Mouse (Mus musculus) left cerebral cortex, postnatal 4 days (tissue): ENCODE measurements around the gene En1. TPM values are rescaled to one million over a fixed set of nuclear protein-coding genes. Genes with fewer than 3 reads are reported as not detected.

Experiments used
- DNase-seq: peaks from one replicate; pipeline ENCODE4 v3.0.0-alpha.2; 2022
- intact Hi-C: fragments of 180-260 bp; cut with DNase I; formaldehyde crosslinking; loops from one replicate; pipeline ENCODE4 v1.15.1; 2025
- total RNA-seq, 2 experiments: library from RNA; stranded (reverse); gene quantifications; 2 replicates each; pipeline ENCODE4 v1.2.3; 2021

Gene En1
- total RNA-seq, 2 experiments from 2014 or later, result 0.12 to 0.14 TPM

- DNase-seq, result no peak
- intact Hi-C loops, result loop anchor here (10.0 kb wide), 2 partner anchors 205 to 725 kb away; no protein-coding TSS in a partner anchor
Observed at GRCm38 (mm10) chr1:120599321-120600148, 2.7 kb upstream of the En1 start.

GRCm38 (mm10) chr1:120600149-120600445 is 2.1 kb upstream of the En1 start:
- intact Hi-C loops, result no loop called here
- no peak for DNase-seq

GRCm38 (mm10) chr1:120600516-120601252 is 1.5 kb upstream of the En1 start:
- intact Hi-C loops, result no loop called here
- no peak for DNase-seq

DNA sequence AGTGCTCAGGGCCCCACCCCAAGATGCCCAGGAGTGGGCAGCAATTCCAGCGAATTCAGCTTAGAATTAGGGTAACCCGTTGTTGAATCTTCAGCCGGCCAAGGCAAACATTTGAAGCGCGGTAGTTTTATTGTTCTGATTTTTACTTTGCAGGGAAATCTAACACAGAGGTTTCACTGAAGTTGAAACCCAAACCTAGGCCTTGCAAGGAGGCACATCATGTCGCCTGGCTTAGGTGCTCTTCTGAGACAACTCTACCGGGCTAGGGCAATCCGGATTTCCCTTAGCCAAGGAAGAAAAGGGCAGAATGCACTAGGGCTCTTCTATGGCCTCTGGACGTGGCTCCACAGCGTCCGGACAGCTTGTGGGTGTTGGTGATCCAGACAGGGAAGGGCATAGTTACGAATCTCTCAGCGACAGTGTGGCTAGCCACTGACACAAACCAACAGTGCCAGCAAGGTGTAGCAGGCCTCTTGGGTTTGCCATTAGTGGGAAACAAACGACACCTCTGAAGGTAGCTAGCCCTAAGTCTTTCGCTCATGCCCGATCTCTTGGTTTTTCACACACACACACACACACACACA is 873 bp upstream of the En1 start:
- intact Hi-C loops, result no loop called here
- DNase-seq, result no peak

DNA sequence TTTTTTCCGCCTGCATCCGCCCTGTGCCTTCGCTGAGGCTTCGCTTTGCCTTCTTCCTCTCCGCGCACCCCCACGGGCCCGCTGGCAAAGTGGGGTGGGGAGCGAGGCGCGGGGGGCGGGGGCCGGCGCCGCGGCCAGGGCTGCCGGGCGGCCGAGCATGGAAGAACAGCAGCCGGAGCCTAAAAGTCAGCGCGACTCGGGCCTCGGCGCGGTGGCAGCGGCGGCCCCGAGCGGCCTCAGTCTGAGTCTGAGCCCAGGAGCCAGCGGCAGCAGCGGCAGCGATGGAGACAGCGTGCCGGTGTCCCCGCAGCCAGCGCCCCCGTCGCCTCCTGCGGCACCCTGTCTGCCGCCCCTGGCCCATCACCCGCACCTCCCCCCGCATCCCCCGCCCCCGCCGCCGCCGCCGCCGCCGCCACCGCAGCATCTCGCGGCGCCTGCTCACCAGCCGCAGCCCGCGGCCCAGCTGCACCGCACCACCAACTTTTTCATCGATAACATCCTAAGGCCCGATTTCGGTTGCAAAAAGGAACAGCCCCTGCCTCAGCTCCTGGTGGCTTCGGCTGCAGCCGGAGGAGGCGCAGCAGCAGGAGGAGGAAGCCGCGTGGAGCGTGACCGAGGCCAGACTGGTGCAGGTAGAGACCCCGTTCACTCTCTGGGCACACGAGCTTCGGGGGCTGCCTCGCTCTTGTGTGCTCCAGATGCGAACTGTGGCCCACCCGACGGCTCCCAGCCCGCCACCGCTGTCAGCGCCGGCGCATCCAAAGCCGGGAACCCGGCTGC is 848 bp downstream of the En1 start:
- DNase-seq, result no peak
- intact Hi-C loops, result no loop called here

- DNase-seq, result no peak
- intact Hi-C loops, result no loop called here
Observed at GRCm38 (mm10) chr1:120603656-120604051, 1.4 kb downstream of the En1 start.

GRCm38 (mm10) chr1:120604431-120605142 is 2.4 kb downstream of the En1 start:
- intact Hi-C loops, result no loop called here
- no peak for DNase-seq

DNA sequence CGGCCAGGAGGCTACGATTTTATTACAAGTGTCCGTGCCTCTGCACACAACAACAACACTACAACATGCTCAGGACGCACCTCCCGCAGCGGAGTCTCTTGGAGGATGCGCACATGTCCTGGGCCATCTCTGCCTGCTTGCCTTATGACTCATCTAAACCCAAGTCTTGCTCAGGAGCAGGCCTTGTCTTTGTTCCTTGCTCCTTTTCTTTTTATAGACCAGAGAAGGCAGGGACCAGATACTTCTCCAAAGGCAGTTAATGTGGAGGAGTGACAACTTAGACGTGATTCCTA is 2.9 kb downstream of the En1 start:
- intact Hi-C loops, result no loop called here
- no peak for DNase-seq

- no peak for DNase-seq
- intact Hi-C loops, result no loop called here
Observed at GRCm38 (mm10) chr1:120605521-120606310, 3.5 kb downstream of the En1 start.

- no peak for DNase-seq
- intact Hi-C loops, result no loop called here
Observed at GRCm38 (mm10) chr1:120606641-120607575, 4.7 kb downstream of the En1 start.

DNA sequence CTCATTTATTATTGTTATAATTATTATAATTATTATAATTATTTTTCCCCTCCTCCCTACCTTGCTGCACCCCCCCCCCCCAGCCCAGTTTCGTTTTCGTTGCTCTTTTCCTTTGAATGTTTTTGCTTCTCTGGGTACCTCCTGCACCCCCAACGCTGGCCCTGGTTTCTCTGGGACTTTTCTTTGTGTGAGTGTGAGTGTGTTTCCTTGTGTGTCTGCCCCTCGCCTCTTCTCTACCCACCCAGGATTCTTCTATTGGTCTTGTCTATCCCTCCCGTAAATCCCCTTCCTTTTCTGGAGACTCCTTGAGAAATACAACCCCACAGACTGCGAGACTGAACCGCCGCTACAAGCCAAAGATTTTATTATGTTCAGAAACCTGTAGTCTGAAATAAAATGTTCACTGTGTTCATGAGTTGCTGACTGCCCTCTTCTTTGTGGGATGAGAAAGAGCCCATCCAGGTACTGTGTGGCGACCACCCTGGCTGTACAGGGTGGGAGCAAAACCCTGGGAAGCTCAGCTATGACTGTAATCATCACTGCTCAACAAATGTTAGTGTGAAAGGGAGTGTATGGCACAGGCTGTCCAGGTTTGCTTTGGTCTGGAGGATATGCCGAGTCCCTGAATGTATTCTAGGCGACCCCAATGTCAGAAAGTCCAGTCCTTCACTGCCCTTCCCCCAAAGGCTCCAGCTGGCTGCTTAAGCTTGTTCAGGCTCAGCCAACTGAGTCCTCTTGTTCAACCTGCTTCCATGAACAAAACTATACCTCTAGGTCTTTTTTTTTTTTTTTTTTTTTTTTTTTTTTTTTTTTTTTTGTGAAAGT is 5.6 kb downstream of the En1 start:
- intact Hi-C loops, result no loop called here
- DNase-seq, result no peak

DNA sequence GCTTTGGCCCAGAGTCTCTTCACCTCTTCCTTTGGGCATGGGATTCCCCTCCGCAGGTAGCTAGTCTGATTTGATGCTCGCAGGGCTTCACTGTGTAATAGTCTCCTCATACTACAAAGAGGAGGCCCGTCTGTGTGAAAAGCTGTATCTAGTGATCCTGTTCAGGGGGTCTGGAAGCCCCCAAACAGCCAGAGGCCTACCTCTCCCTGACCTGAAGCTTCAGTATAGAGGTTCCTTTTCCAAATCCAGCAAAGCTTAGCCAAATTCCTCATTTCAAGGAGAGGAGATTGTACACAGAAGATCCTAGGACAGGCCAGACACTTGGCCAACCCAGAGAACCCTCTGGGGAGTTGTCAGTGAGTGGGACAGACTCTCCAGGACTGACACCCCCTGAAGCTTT is 6.2 kb downstream of the En1 start:
- DNase-seq, result no peak
- intact Hi-C loops, result no loop called here

DNA sequence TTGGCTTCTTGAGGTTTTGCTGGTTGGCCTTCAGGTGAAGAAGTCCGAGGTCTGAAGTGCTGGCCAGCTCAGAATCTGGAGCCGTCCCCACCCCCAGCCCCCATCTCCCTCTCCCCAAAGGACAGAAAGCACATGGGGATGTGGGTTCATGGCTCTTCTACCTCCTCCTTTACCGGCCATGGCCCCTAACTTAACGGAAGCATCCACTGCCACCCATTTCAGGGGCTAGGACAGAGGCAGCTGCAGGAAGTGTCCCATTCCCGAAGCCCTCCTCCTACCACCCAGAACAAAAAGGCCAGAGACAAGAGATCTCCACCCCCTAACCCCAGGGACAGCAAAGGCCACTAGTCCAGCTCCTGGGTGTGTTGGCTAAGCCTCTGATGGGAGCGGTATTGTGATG is 7.4 kb downstream of the En1 start:
- DNase-seq, result no peak
- intact Hi-C loops, result no loop called here

DNA sequence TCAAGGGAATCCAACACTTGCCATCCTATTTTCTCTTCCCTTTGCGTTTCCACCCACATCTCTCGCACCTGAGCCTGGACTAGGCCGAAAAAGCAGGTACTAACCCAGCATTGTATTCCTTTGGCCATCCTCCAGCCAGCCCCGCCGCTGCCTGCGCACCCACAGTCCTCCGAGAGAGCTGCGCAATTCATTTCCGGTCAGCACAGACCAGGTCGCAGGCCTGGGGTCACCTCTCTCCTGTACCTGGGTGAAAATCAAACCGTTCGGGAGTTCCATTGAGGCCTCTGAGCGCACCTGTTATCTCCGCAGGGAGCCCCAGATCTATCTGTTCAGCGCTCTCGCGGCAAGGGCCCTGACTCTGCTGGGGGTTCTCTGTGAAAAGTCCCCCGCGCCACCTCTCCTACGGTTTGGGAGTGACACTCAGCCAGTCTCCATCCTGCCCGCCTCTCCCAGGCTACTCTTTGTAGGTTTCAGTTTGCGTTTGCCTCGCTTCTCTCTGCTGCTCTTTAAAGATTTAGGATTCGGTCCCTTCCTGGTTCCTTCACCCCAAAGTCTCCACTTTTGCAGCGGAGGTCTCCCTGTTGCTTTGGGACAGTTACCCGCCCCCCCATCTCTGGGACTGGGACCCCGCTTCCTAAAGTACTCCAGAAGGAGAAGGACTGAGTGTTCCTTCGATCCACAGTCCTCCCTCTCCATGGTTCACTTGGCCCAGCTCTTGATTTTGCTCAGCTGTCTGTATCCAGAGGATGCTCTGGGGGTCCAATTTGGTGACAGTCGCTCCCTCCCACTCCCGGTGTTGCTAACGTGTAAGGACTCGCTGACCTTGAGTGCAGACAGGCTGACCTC is 11.5 kb downstream of the En1 start:
- intact Hi-C loops, result no loop called here
- DNase-seq, result no peak

DNA sequence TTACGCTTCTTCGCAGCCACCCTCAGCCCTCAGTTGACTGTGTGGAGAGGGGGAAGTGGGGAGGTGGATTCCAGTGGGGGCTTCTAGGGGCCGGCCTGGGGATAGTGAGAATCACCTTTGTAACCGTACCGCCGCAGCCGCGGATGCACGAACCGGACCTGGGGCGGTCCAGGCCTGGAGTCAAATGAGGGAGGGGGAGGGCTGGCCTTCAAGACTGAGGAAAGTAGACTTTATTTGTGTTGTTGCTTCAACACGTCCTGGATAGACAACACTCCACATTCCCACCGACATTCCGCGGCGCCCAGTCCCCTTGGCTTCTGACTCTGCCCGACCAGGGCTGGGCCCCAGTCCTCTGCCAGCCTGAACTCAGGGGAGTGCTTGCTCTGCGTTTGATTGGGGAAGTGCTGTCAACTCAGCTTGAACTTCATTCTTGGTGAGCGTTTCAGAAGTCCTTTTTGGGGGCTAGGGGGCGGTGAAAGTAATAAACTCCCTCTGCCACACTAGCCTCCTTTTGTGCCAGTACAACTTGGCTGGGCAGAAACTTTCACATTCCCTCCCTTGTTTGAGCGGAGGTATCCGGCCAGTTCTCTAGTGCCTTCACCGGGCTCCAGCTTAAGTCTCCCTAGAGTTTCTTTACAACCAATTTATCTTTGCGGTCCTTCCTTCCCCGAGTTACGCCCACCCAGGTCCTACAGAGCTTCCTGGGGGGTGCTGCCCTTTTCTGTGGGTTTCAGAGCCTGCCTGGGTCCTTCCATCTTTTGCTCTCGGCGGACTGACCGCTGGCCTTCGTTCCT is 12.3 kb downstream of the En1 start:
- no peak for DNase-seq
- intact Hi-C loops, result no loop called here

DNA sequence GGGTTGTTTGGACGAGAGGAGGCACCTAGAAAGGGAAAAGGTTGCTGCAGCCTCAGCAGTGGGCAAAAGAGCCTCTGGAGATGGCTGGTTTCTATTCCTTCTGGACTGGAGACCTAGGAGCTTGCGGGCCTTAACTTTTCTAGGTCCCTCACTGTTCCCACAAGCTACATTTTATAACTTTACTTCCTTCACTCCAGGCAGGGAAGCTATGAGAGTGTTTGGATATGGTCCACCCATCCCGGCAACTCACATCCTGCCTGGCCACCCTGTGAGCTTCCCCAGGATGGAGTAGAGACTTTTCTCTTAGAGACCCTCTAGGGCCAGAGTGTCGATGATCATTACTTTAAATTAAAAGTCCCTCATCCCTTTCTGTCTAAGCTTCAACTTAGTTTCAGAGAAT is 13.3 kb downstream of the En1 start:
- no peak for DNase-seq
- intact Hi-C loops, result no loop called here
